Mouse (Mus musculus): ENCODE results near the gene Stat5a. TPM values are rescaled to one million over a fixed set of nuclear protein-coding genes. Genes with fewer than 3 reads are reported as not detected.
A peak's percentile ranks its signal among the peaks of the same experiment; 100 is the strongest.

Stat5a gene
- polyA plus RNA-seq, 1 experiment from 2014 or later = 13.0 TPM

DNA sequence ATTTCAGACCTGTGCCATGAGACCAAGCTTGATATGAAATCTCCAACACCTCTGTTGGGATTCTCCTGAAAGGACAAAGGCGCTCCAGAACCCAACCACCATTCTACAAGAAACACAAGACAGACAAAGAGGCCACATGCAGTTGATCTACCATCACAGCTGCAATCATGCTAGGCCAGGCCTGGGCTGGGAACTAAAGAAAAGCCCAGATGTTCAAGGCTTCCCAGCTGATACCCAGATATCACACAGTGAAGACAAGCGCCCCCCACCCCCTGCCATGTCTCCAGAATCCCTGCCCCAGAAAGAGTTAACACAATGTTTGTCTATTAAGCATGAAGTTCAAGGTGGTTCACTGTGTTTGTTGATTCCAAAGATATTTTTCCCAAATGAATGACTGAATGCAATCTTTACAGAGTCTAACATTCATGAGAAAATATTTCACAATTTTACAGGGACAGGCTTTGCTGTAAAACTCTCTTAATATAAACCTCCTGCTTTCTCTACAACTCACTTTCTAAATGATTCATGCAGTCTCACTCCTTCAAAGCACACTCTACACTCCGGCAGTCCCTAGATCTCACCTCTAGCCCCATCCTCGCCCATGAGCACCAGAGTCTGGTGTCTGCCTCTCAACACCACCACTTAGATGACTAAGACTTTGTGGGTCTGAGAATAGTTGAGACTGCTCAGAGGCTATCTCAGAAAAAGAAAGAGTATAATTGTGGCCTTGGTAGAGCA is 61.9 kb downstream of the Stat5a start:
- no peak overlapping the region for H3K9ac ChIP-seq (ENCODE audit: low read length)
- H3K4me1 ChIP-seq (replicated peaks; ENCODE audit: control insufficient read depth, insufficient read depth) = no peaks in the 10 kb centered on the region
- H3K4me3 ChIP-seq (ENCODE audit: low read depth, low read length) = no peak overlapping the region
- no peak for ATAC-seq (ENCODE audit: low FRiP score, low TSS enrichment)
- peaks cover 3% of the 10 kb centered on the region; the same call in 1 of the 2 replicates for H3K36me3 ChIP-seq (ENCODE audit: control insufficient read depth, insufficient read depth, low read length)
- no peak for DNase-seq (ENCODE audit: low spot score)
- no peak overlapping the region for H3K27ac ChIP-seq (replicated peaks)
- H3K27me3 ChIP-seq (ENCODE audit: control insufficient read depth, insufficient read depth, low read length) = no peaks in the 10 kb centered on the region
- no peak overlapping the region for H3K4me2 ChIP-seq (replicated peaks; ENCODE audit: low read depth)
- TF ChIP-seq CTCF (IDR thresholded peaks at IDR 0.05; ENCODE audit: low read depth) = no peak
- TF ChIP-seq EP300 (optimal IDR thresholded peaks at IDR 0.05) = no peak
- no peaks in the 10 kb centered on the region for H3K9me3 ChIP-seq (ENCODE audit: control insufficient read depth, low read length)
- WGBS = 84% methylated on average over 4 of the region's 4 CpGs

DNA sequence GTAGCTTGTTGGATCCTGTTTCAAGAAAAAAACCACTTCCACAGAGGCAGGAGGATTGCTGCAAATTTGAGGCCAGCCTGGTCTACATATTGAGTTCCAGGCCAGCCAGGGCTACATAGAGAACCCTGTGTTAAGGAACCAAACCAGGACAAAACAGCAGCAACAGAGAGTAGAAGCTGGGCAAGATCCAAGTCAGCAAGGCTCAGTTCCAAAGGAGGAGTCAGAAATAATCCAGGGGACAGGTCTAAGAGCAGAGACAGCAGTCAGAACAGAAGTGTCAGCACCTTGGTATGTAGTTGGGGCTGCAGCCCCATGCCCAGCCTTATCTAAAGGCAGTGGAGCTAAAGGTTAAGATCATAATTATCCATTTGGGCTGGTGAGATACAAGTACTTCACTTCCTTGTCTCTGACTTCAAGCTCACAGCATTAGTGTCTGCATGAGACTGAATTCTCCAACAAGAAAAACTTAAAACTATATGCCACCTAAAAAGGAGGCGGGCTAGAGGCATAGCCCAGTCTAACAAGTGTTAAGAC is 65.3 kb downstream of the Stat5a start:
- peak overlapping the region; percentile 8; the same call in 1 of the 2 replicates for H3K9ac ChIP-seq (ENCODE audit: low read length)
- no peak overlapping the region for H3K27ac ChIP-seq (replicated peaks)
- H3K9me3 ChIP-seq (ENCODE audit: control insufficient read depth, low read length) = no peaks in the 10 kb centered on the region
- no peaks in the 10 kb centered on the region; the same call in 1 of the 2 replicates for H3K36me3 ChIP-seq (ENCODE audit: control insufficient read depth, insufficient read depth, low read length)
- no peak for ATAC-seq (ENCODE audit: low FRiP score, low TSS enrichment)
- no peak for TF ChIP-seq EP300 (optimal IDR thresholded peaks at IDR 0.05)
- no peak for TF ChIP-seq CTCF (IDR thresholded peaks at IDR 0.05; ENCODE audit: low read depth)
- 95% methylated on average over 1 of the region's 1 CpGs for WGBS
- H3K4me2 ChIP-seq (replicated peaks; ENCODE audit: low read depth) = no peak overlapping the region
- H3K27me3 ChIP-seq (ENCODE audit: control insufficient read depth, insufficient read depth, low read length) = no peaks in the 10 kb centered on the region
- no peak for DNase-seq (ENCODE audit: low spot score)
- no peak overlapping the region for H3K4me3 ChIP-seq (ENCODE audit: low read depth, low read length)
- H3K4me1 ChIP-seq (replicated peaks; ENCODE audit: control insufficient read depth, insufficient read depth) = no peaks in the 10 kb centered on the region

DNA sequence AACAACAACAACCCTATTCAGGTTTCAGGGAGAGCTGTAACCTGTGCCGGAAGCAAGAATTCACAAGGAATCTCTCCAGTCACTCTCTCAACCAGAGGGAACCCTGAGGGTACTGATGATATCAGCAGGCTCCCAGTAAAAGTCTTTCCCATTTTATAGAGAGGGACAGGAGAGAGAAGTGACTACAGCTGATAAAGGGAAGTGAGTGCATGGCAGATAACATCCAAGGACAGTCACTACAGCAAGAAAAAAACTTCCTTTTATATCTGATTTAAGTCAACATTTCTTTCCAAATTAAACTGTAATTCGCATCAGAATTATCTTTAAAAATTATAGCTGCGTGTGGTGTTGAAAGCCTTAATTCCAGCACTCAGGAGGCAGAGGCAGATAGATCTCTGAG is 68.2 kb downstream of the Stat5a start:
- no peaks in the 10 kb centered on the region; the same call in 1 of the 2 replicates for H3K36me3 ChIP-seq (ENCODE audit: control insufficient read depth, insufficient read depth, low read length)
- DNase-seq (ENCODE audit: low spot score) = no peak
- no peak overlapping the region for H3K27ac ChIP-seq (replicated peaks)
- WGBS = 86% methylated on average over 3 of the region's 3 CpGs
- H3K27me3 ChIP-seq (ENCODE audit: control insufficient read depth, insufficient read depth, low read length) = no peaks in the 10 kb centered on the region
- H3K4me1 ChIP-seq (replicated peaks; ENCODE audit: control insufficient read depth, insufficient read depth) = peaks cover 2% of the 10 kb centered on the region; the same call in 1 of the 2 replicates
- H3K9ac ChIP-seq (ENCODE audit: low read length) = no peak overlapping the region
- H3K4me3 ChIP-seq (ENCODE audit: low read depth, low read length) = no peak overlapping the region
- no peaks in the 10 kb centered on the region for H3K9me3 ChIP-seq (ENCODE audit: control insufficient read depth, low read length)
- H3K4me2 ChIP-seq (replicated peaks; ENCODE audit: low read depth) = no peak overlapping the region
- ATAC-seq (ENCODE audit: low FRiP score, low TSS enrichment) = no peak
- TF ChIP-seq CTCF (IDR thresholded peaks at IDR 0.05; ENCODE audit: low read depth) = no peak
- TF ChIP-seq EP300 (optimal IDR thresholded peaks at IDR 0.05) = no peak

DNA sequence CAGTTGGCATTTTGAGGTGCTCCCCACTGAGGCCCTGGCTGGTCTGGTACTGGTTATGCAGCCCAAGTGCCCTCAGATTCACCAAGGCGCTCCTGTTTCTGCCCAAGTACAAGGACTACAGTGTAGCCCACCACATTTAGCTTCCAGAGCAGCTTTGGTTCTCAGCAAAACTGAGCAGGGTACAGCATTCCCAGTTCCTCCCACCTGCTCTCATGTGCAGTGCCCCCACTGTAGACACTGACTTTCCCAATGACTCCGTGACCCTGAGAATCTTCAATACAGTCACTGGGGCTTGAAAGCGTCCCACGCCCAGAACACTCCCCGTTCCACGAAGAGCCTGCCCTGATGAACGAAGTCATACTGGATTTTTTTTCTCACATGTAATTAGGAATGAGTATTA is 71.5 kb downstream of the Stat5a start:
- DNase-seq (ENCODE audit: low spot score) (no peak), ATAC-seq (ENCODE audit: low FRiP score, low TSS enrichment) (no peak)
- WGBS = 51% methylated on average over 7 of the region's 7 CpGs
- H3K4me1 ChIP-seq (replicated peaks; ENCODE audit: control insufficient read depth, insufficient read depth) = peaks cover 9% of the 10 kb centered on the region; the same call in 1 of the 2 replicates
- H3K4me3 ChIP-seq (ENCODE audit: low read depth, low read length) = no peak overlapping the region
- H3K27me3 ChIP-seq (ENCODE audit: control insufficient read depth, insufficient read depth, low read length) = no peaks in the 10 kb centered on the region
- TF ChIP-seq EP300 (optimal IDR thresholded peaks at IDR 0.05) (no peak), CTCF (IDR thresholded peaks at IDR 0.05; ENCODE audit: low read depth) (no peak)
- peak overlapping the region; percentile 45; the same call in 1 of the 2 replicates for H3K27ac ChIP-seq (replicated peaks)
- 0 out of 2 replicates have a peak overlapping the region, but pooled peaks have one; percentile 47 for H3K4me2 ChIP-seq (replicated peaks; ENCODE audit: low read depth)
- no peaks in the 10 kb centered on the region for H3K9me3 ChIP-seq (ENCODE audit: control insufficient read depth, low read length)
- no peak overlapping the region for H3K9ac ChIP-seq (ENCODE audit: low read length)
- no peaks in the 10 kb centered on the region for H3K36me3 ChIP-seq (ENCODE audit: control insufficient read depth, insufficient read depth, low read length)

DNA sequence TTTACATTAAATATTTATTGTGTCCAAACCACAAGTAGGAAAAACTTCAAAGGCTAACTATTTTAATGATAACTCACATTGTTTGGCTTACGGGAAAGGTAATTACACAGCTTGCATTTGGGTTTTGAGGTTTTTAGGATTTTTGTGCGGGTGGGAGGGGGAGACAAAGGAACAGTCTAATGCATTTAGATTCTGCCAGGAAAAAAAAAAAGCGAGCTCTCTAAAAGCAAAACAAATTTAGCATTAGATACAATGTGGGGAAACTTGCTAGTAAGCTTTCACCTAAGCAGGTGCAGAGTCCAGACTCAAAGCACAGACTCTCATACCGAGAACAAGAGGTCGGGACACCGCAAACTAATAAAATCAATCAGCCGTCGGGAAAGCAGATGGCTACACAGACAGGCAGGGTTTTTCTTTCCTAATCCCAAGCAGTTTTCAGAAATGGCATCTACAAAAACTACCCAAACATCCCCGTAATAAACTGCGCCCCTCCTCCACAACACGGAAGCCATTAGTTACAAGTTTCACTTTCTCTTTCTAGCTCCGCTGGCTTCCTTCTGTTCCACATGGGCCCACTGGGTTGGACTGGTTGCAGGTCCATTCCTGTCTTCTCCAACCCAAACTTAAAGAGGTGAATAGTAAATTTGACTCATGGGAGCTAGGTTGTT is 72.2 kb downstream of the Stat5a start:
- no peaks in the 10 kb centered on the region for H3K36me3 ChIP-seq (ENCODE audit: control insufficient read depth, insufficient read depth, low read length)
- no peaks in the 10 kb centered on the region for H3K9me3 ChIP-seq (ENCODE audit: control insufficient read depth, low read length)
- H3K4me3 ChIP-seq (ENCODE audit: low read depth, low read length) = peak overlapping the region; percentile 42
- WGBS = 25% methylated on average over 12 of the region's 12 CpGs
- peak; percentile 55 for DNase-seq (ENCODE audit: low spot score)
- H3K9ac ChIP-seq (ENCODE audit: low read length) = peak overlapping the region; percentile 56
- H3K4me2 ChIP-seq (replicated peaks; ENCODE audit: low read depth) = peak overlapping the region; percentile 47
- H3K27me3 ChIP-seq (ENCODE audit: control insufficient read depth, insufficient read depth, low read length) = no peaks in the 10 kb centered on the region
- peaks cover 9% of the 10 kb centered on the region; the same call in 1 of the 2 replicates for H3K4me1 ChIP-seq (replicated peaks; ENCODE audit: control insufficient read depth, insufficient read depth)
- H3K27ac ChIP-seq (replicated peaks) = peak overlapping the region; percentile 69; the same call in 1 of the 2 replicates
- no peak for TF ChIP-seq CTCF (IDR thresholded peaks at IDR 0.05; ENCODE audit: low read depth)
- TF ChIP-seq EP300 (optimal IDR thresholded peaks at IDR 0.05) = no peak
- ATAC-seq (ENCODE audit: low FRiP score, low TSS enrichment) = peak; percentile 52; the same call in 1 of the 2 replicates

Other genes starting within 250 kb of the Stat5a start
- 59.0 and 63.1 TPM in 2 replicates for gene Nkiras2, start 240.1 kb upstream of the Stat5a start, polyA plus RNA-seq (2015; fragmentation: Nextera tagmentation; extraction: Ambion mirVana)
- gene Dnajc7, start 239.2 kb upstream of the Stat5a start, polyA plus RNA-seq (2015; fragmentation: Nextera tagmentation; extraction: Ambion mirVana) = 91.9 and 96.1 TPM in 2 replicates
- gene Zfp385c, start 166.9 kb upstream of the Stat5a start, polyA plus RNA-seq (2015; fragmentation: Nextera tagmentation; extraction: Ambion mirVana) = 0.18 and 0.34 TPM in 2 replicates
- gene Dhx58, start 155.1 kb upstream of the Stat5a start, polyA plus RNA-seq (2015; fragmentation: Nextera tagmentation; extraction: Ambion mirVana) = 2.6 and 2.9 TPM in 2 replicates
- gene Kat2a, start 146.9 kb upstream of the Stat5a start, polyA plus RNA-seq (2015; fragmentation: Nextera tagmentation; extraction: Ambion mirVana) = 24.6 and 27.2 TPM in 2 replicates
- gene Hspb9, start 145.5 kb upstream of the Stat5a start, polyA plus RNA-seq (2015; fragmentation: Nextera tagmentation; extraction: Ambion mirVana) = 0.13 and 0.22 TPM in 2 replicates
- gene Rab5c, start 121.1 kb upstream of the Stat5a start, polyA plus RNA-seq (2015; fragmentation: Nextera tagmentation; extraction: Ambion mirVana) = 18.4 and 22.0 TPM in 2 replicates
- gene Kcnh4, start 99.4 kb upstream of the Stat5a start, polyA plus RNA-seq (2015; fragmentation: Nextera tagmentation; extraction: Ambion mirVana) = 0.06 TPM in 2 replicates
- not detected in 2 replicates for gene Hcrt, start 96.4 kb upstream of the Stat5a start, polyA plus RNA-seq (2015; fragmentation: Nextera tagmentation; extraction: Ambion mirVana)
- gene Ghdc, start 88.4 kb upstream of the Stat5a start, polyA plus RNA-seq (2015; fragmentation: Nextera tagmentation; extraction: Ambion mirVana) = 3.6 and 3.9 TPM in 2 replicates
- 16.1 and 17.3 TPM in 2 replicates for gene Stat5b, start 8.6 kb upstream of the Stat5a start, polyA plus RNA-seq (2015; fragmentation: Nextera tagmentation; extraction: Ambion mirVana)
- gene Stat3, start 80.2 kb downstream of the Stat5a start, polyA plus RNA-seq (2015; fragmentation: Nextera tagmentation; extraction: Ambion mirVana) = 47.7 and 55.1 TPM in 2 replicates
- 313 and 331 TPM in 2 replicates for gene Cavin1, start 111.5 kb downstream of the Stat5a start, polyA plus RNA-seq (2015; fragmentation: Nextera tagmentation; extraction: Ambion mirVana)
- 44.8 and 45.5 TPM in 2 replicates for gene Atp6v0a1, start 150.1 kb downstream of the Stat5a start, polyA plus RNA-seq (2015; fragmentation: Nextera tagmentation; extraction: Ambion mirVana)
- gene Naglu, start 210.7 kb downstream of the Stat5a start, polyA plus RNA-seq (2015; fragmentation: Nextera tagmentation; extraction: Ambion mirVana) = 16.0 and 17.1 TPM in 2 replicates
- 0.08 TPM in 1 of 2 replicates, not detected in the other for gene Hsd17b1, start 219.1 kb downstream of the Stat5a start, polyA plus RNA-seq (2015; fragmentation: Nextera tagmentation; extraction: Ambion mirVana)
- 26.4 and 26.8 TPM in 2 replicates for gene Coasy, start 223.2 kb downstream of the Stat5a start, polyA plus RNA-seq (2015; fragmentation: Nextera tagmentation; extraction: Ambion mirVana)
- gene Mlx, start 227.9 kb downstream of the Stat5a start, polyA plus RNA-seq (2015; fragmentation: Nextera tagmentation; extraction: Ambion mirVana) = 42.3 and 42.4 TPM in 2 replicates
- gene Psmc3ip, start 236.1 kb downstream of the Stat5a start, polyA plus RNA-seq (2015; fragmentation: Nextera tagmentation; extraction: Ambion mirVana) = 10.6 and 11.8 TPM in 2 replicates